Mouse (Mus musculus) G1E-ER4 (cell line): ENCODE measurements around the gene Nrgn. TPM values are rescaled to one million over a fixed set of nuclear protein-coding genes. Genes with fewer than 3 reads are reported as not detected.
A peak's percentile ranks its signal among the peaks of the same experiment; 100 is the strongest.

Experiments
- GATA1 ChIP-seq: IDR thresholded peaks from one replicate; pipeline ENCODE4 v1.8.0; 2012; ENCODE audit warnings: low read length, inconsistent platforms
- polyA plus RNA-seq: library from polyadenylated mRNA; stranded (reverse); fragments of >175 nt; gene quantifications from 2 replicates; pipeline ENCODE4 v1.2.3, GENCODE M21; 2012

Gene Nrgn
- 1,668 and 1,941 TPM in 2 replicates for polyA plus RNA-seq

- no peak for TF ChIP-seq GATA1
Measured at GRCm38 (mm10) chr9:37552536-37553293, at the start of gene Nrgn. Gene Nrgn (minus strand): TSS chr9:37552904.

- TF ChIP-seq GATA1: no peak
Measured at GRCm38 (mm10) chr9:37600538-37601205, 48.0 kb upstream of the Nrgn start.

- TF ChIP-seq GATA1: no peak
Measured at GRCm38 (mm10) chr9:37598637-37599036, 45.9 kb upstream of the Nrgn start.

GRCm38 (mm10) chr9:37595570-37595969, 42.9 kb upstream of the Nrgn start:
- TF ChIP-seq GATA1: no peak

GRCm38 (mm10) chr9:37593690-37594089, 41.0 kb upstream of the Nrgn start:
- no peak for TF ChIP-seq GATA1

GRCm38 (mm10) chr9:37592633-37593032, 39.9 kb upstream of the Nrgn start:
- TF ChIP-seq GATA1: no peak

- peak; percentile 43 for TF ChIP-seq GATA1
Measured at GRCm38 (mm10) chr9:37592025-37592424, 39.3 kb upstream of the Nrgn start.

GRCm38 (mm10) chr9:37590381-37590780, 37.7 kb upstream of the Nrgn start:
- TF ChIP-seq GATA1: no peak

- no peak for TF ChIP-seq GATA1
Measured at GRCm38 (mm10) chr9:37586718-37587117, 34.0 kb upstream of the Nrgn start.

GRCm38 (mm10) chr9:37583594-37583993, 30.9 kb upstream of the Nrgn start:
- no peak for TF ChIP-seq GATA1

- TF ChIP-seq GATA1: no peak
Measured at GRCm38 (mm10) chr9:37576436-37576930, 23.8 kb upstream of the Nrgn start.

GRCm38 (mm10) chr9:37572204-37572876, 19.6 kb upstream of the Nrgn start:
- peak; percentile 85 for TF ChIP-seq GATA1

- peak; percentile 23 for TF ChIP-seq GATA1
Measured at GRCm38 (mm10) chr9:37569231-37569835, 16.6 kb upstream of the Nrgn start.

GRCm38 (mm10) chr9:37568605-37569214, 16.0 kb upstream of the Nrgn start:
- TF ChIP-seq GATA1: no peak

GRCm38 (mm10) chr9:37567892-37568604, 15.3 kb upstream of the Nrgn start:
- TF ChIP-seq GATA1: no peak
